Mouse (Mus musculus) regulatory T cell (primary cell): ENCODE results near the gene Acsbg1.
"Not testable (repeated sequence)": the region's sequence is repeated elsewhere in the genome, so short reads cannot be mapped to it uniquely, and the experiment has no call there.

Experiments used
- in situ Hi-C: fragments of 300-600 bp; cut with MboI, MseI; formaldehyde crosslinking; loops from one replicate; pipeline ENCODE4 v1.15.1; 2025; ENCODE audit warnings: high pct_unique_total_duplicates

Gene Acsbg1

DNA sequence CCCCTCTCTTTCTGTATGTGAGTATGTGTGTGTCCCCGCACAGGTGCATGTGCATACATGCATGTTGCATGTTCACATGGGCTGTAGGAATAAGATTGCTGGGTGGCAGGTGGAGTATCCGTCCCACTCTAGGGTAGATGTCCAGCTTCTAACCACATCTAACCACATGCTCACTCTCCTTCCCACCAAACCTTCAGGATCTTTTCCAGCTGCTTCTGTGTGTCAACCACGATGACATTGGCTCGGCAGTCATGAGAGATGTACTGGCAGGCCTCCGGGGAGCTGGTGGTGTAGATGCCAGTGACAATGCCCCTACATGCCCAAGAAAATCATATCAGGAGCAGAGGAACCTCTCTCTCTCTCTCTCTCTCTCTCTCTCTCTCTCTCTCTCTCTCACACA lies 34.4 kb downstream of the Acsbg1 start:
- in situ Hi-C loops = loop anchor here (10.0 kb wide), 1 partner anchor 638 kb away; no protein-coding TSS in a partner anchor

DNA sequence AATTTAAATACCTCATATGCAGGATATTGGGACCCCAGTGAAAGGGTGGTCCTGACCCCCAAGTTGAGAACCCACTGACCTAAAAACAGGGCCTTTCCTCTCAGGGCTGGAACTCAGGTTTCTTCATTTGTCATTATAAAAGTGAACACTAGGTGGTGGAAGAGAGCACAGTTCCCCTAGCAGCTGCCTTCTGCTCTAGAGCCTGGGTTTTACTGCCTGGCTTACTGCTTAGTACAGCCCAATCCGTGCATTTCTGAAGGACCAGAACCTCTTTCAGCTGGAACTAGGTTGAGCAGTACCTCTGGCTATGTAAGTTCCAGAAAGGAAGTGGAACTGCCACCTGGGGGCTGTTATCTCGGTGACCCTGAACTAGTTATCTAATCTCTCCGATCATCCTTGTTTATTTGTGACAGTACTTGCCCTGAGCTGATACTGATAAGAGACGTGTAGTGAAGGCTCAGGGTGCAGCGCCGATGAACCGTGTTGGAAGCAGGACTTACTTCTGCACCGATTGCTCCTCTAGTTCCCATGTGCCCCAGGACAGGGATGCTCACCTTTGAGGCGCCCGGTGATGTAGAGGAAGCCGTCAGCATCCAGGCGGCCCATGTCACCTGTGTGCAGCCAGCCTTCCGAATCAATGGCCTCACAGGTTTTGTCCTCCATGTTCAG lies 47.4 kb downstream of the Acsbg1 start:
- in situ Hi-C loops = no loop called here

DNA sequence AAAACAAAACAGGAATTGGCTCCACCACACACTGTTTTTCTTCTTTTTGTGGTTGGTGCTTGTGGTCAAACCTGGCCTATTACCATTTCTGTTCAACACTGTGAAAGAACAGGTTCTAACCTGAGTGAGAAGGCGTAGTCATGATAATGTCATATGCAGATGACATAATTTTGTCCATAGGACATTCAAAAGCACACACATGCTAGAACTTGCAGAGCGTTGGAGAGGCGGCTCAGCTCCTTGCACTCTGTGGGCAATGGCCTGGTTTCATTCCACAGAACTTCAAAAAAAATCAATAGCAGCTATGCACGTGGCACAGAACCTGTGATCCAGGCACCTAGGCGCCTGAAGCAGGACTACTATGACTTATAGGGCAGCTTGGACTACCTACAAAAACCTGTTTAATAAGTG lies 48.9 kb downstream of the Acsbg1 start:
- in situ Hi-C loops = no loop called here

DNA sequence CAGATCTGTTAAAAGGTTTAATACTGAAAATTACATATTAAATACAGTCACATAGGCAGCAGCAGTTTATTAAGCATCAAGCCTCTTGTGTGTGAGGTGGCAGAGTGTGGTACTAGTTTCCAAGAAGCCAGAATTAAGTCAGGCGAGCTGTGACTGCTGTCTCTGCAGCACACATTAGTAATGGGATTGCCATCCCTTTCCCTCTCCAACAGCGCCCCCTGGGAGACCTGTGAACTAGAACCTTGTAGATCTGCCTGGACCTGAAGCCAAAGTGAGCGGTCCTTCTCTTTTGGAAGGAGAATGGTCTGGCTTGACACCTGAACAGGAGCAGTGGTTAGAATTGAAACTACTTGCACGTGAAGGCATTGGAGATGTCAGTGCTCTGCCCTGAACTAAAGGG lies 56.8 kb downstream of the Acsbg1 start:
- in situ Hi-C loops = no loop called here

DNA sequence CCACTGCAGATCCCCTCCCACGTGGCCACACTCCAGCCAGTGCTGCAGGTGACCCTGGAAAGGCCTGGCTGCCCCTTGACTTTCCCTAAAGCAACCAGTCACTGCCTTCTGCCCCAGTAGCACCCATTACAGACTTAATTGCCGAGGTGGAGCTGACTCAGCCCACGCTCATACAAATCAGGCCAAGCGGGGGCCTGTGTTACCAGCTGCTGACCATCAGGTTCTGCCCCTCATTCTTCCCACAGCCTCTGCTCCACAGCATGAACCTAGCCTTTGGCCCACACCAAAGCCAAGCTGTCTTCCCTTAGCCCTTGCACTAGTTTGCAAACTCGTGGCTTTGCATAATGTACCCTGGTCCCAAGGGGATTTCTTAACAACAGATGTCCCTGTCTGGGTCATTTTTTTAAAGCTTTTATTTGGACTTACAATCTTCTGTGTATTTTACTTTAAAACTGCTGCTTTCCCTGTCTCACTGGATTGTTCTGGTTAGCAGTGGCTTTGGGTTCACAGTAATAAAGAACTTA lies 57.5 kb downstream of the Acsbg1 start:
- in situ Hi-C loops = no loop called here

DNA sequence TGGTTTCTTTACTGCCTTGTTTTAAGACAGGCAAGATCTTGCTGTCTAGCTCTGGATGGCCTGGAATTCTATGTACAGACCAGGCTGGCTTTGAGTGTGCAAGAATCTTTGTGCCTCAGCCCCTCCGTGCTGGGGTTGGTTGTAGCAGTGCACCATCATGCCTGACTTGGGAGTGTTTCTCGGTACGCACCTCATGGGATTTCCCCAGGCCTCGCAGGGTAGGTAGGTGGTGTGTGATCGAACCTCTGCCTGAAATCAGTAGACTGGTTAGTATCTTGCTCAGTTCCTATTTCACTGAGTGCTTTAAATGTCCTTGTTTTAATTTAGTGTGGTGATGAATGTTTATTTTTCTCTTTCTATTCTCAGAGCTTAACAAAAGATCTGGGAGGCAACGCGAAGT lies 58.8 kb downstream of the Acsbg1 start:
- in situ Hi-C loops = no loop called here

DNA sequence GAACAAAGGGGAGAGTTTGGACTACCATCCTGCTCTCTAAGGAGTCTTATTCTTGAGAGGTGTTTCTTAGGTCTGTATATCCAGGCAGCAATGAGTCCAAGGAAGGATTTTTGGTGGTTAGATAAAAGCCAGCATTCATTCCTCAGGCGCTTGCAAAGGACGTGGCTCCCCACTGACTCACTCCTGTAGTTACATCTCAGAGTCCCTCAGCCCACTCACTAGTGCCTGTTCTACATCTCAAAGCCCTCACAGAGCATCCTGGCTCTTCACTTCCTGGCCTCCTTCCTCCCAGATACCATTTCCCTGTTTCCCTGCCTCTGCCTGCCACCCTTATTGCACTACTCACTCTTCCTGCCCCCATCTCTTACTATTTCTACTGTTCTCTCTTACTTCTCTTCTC lies 59.3 kb downstream of the Acsbg1 start:
- in situ Hi-C loops = no loop called here

DNA sequence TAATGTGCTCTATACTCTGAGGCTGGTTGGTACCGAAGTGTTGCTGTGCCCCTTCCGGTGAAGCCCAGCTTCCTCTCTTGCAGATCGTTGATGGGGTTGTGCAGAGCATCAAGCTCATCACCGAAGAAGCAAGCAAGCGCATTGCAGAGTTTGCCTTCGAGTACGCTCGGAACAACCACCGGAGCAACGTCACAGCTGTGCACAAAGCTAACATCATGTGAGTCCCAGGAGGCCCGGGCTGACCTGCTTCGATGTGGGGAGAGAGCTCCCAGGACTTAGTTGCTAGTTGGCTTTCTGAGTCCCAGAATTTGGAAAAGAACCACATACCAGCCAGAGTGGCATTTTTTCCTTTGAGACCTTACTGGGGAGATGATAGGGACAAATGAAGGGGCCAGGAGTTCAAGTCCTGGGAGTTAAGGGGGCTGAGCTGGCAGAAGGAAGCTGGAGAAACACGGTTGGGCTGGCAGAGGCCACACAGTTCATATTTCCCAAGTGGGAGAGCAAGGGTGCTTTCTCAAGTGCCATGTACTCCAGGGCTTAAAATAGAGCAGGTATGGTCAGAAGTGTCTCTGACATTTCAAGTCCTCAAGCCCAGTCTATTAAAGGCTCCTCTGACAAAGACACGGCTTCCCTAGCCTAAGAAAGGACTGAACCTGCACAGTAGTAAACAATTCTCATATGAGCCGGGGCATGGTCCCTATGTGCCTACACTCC lies 64.8 kb downstream of the Acsbg1 start:
- in situ Hi-C loops = no loop called here

DNA sequence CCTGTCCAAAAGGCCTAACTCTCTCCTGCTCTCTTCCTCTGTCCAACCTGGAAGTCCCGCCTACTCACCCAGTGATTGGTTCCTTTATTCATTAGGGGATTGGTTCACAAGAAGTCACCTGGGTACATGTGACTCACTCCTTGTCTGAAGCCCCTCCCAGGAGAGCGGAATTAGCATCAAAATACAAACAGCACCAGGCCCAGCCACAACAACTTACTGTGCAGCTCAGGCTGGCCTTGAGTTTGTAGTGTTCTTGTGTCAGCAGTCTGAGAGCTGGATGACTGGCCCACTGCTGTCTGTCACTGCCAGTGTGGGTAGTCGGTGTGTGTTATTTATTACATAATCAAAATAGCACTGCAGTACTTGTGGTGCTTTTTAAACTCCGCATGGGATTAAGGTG lies 68.0 kb downstream of the Acsbg1 start:
- in situ Hi-C loops = not testable (repeated sequence)

DNA sequence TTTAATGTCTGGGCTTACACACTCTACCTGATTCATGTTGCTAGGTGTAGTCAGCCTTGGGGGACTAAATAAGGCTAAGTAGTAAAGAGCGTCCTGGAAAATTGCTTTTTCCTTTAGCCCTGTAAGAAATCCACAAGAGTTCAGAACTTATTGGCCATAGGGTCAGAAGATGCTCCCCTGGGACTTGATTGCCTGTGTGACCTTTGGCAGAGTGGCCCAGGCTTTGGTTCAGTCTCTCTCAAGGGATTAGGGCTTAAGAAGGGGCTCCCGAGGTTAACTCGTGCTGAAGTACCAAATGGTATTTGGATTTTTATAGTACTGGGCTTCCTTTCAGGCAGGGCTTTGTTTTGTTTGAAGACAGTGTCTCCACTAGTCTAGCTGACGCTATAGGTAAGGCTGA lies 73.8 kb downstream of the Acsbg1 start:
- in situ Hi-C loops = no loop called here

DNA sequence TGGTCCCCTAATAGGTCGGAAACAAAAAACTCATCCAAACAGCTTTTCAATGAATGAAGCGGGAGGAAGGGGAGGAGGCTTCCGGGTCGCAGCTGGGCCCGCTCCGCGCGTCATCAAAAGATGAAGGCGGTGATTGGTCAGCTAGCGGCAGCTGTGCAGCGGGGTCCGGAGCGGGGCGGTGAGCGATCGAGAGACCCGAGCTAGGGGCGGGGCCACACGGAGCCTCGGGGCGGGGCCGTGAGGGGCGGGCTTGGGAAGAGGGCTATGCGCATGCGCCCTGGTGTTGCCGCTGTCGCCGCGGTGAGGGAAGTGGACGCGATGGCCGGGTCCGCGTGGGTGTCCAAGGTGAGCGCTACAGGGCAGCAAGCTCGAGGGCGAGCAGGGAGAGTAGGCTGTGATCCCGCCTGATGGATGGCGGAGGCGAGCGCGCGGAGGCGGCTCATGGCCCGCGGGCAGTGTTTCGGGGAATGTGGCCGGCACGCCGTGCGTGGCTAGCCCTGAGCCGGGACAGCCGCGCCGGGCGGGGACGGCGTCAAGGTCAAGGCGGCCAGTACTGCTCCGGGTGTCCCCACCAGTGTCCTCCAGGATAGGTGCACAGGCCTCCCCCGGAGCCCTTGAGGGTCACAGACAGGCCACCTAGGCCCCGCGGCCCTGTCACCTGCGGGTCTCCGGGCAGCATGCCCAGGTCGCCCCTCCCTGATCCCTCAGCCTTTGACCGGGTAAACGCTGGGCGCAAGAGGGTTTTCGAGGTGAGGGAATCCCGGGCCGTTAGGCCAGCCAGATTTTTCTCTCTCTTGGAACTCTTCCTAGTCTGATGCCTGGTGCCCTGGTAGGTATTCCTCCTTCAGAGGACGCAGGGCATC lies 75.2 kb downstream of the Acsbg1 start, which contains the start of gene Idh3a:
TSS of gene Idh3a (plus strand) at position 136 of the 863 bp plus-strand sequence.
- in situ Hi-C loops = no loop called here

DNA sequence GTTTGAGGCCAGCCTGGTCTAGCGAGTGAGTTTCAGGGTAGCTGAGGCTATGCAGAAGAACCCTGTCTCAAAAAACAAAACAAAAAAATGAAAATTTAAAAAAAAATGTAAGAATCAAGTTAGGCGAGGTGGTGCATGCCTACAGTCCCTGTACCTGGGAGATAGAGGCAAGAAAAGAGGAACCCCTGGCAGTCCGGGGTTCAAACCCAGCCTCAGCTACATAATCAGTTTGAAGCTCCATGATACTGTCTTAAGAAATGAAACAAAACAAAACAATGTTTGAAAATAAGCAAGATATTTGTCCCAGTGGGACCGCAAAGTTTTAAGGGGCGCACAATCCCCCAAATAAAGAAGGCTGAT lies 75.9 kb downstream of the Acsbg1 start:
- in situ Hi-C loops = no loop called here

DNA sequence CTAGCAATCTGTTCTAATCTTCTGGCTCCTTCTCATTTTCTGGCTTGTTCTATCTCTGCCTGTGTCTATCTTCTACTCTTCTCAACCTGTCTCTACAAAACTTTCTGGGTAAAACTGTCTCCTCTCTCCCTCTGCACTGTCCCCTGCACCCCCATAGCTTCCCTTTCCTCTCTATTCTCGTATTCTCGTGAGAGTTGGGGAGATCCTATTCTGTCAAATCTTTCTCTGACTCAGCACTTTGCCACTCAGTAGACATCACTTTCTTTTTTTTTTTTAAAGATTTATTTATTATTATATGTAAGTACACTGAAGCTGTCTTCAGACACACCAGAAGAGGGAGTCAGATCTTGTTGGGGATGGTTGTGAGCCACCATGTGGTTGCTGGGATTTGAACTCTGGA lies 77.5 kb downstream of the Acsbg1 start:
- in situ Hi-C loops = not testable (repeated sequence)

DNA sequence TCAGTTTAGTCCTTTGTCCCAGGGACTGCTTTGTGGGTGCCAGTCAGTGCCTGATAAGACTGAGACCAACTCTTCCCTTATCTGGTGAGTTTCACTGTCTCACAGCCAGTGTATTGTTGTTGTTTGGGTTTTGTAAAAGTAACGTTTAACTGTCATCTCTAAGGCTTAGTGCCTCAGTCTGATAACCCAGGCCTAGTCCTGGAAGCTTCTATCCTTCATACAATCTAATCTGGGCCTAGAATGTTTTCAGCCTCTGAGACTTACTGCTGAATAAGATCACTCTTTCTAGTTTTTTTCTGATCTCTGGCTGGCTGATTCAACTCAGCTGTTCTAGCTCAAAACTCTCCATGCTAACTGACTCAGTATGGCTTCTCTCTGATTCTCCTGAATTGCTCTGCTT lies 78.0 kb downstream of the Acsbg1 start:
- in situ Hi-C loops = no loop called here

DNA sequence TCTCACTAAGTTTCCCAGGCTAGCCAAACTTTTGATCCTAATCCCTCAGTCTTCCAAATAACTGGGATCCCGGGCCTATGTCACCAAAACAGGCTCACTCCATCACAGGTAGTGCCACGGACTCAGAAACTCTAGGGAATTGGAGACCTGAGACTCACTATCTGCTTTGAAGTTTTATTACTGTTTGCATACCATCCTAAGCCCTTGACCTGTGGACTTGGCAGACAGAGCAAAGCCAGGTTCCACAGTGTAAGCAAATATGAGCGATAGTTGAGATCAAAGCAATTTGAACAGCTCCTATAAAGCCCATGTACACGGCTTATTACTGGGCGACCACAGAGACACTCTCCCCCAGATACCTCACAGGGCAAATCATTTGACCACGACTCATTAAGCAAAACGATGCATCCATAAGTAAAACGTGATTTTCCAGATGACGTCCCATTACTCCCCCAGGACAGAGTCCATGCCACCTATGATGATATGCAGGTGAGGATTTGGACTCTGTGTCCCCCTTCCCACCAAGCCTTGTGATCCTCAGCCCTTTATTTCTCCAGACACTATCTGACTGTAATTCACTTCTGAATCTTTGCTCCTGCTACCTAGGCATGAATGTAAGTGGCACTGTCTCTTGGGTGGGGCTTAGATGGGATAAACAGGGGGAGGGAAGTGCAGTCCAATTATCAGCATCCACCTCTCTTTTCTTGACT lies 90.4 kb downstream of the Acsbg1 start:
- in situ Hi-C loops = no loop called here

DNA sequence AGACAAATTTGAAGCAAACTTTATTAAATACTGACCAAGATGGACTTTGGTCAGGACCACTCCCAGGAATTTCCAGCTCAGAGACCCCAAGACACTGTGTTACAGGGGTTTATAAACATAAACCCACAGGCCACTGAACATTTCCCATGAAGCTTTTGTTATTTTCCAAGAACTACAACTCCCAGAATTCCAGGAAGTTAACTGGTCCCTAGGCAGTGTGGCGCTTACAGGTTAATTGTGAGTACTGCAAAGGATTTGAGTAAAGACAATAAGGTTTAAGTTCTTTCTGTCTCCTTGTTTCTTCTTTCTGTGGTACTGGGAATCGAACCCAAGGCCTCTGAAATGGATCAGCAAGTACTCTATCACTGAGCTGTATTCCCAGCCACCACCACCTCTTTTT lies 92.9 kb downstream of the Acsbg1 start:
- in situ Hi-C loops = no loop called here

DNA sequence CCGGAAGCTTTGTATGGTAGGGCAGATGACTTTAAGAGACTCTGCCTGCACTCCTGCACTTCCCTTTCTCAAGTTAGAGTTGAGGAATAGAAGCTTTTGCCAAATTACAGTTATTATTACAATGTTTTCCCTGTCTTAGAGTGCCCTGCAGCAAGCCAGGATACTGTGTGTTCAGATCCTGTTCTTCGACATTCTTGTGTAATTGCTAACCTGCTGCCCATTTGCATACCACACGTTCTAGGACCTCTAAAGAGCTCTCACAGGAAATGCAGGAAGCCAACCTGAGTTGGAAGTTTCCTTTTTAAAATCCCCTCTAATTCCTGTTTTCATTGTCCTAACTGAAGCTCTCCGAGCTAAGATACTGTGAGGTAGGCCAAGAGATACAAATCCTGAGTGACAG lies 94.7 kb downstream of the Acsbg1 start:
- in situ Hi-C loops = no loop called here

DNA sequence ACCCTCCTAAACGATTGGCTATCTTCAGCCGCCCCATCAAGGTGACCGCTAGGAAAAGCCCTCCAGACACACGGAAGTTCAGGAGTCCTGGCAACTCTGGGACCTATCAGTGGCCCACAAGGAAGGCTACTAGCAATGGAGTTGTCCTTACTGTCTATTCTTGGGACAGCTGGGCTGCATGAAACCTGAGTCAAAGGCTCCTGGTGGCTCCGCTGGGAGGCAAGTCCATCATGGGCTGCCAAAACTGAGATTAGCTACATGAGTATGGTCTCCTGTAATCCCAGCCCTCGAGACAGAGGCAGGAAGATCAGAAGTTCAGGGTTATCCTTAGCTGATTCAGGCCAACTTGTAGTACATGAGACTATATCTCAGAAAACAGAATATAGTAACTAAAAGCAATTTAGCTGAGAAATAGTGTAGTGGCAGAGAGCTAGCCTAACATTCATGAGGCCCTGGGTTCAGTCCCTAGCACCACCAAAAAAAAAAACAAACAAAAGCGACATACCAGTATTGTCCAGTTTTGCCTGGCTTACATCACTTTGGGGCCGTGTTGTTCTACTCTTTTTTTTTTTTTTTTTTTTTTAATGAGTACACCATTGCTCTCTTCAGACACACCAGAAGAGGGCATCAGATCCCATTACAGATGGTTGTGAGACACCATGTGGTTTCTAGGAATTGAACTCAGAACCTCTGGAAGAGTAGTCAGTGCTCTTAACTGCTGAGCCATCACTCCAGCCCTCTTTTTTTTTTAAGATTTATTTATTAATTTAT lies 100.7 kb downstream of the Acsbg1 start:
- in situ Hi-C loops = no loop called here

DNA sequence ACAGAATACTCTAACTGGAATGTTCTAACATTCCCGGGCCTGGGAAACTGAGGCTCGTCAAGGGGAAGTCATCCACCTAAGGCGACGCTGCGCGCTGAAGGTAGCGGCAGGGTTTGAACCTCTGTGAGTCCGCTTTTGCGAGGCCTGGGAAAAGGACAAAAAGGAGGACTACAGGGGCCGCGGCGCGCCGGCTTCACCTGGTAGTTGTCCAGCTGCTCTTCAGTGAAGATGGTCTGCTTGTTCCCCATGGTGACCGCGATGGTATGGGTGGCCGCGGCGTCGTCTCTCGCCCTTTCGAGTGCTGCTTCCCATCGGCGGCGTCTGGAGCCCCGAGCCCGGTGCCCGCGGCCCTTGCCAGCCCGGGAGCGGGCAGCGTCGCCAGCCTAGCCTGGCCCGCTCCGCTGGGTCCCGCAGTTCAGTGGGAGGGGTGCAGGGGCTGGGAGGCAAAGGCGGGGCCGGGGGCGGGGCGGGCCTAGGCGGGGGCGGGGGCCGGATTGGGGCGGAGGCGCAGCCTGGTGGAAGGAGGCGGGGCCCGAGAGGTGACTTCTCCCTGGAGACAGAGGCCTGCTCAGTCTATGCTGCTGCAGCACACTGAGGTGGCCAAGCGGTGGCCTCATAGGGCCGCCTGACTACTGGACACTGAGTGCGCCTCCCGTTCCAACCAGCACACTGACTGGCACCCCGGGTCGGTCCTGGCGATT lies 101.7 kb downstream of the Acsbg1 start, which contains the start of gene Cib2:
TSS of gene Cib2 (minus strand) at position 448 of the 701 bp plus-strand sequence.
- in situ Hi-C loops = no loop called here

DNA sequence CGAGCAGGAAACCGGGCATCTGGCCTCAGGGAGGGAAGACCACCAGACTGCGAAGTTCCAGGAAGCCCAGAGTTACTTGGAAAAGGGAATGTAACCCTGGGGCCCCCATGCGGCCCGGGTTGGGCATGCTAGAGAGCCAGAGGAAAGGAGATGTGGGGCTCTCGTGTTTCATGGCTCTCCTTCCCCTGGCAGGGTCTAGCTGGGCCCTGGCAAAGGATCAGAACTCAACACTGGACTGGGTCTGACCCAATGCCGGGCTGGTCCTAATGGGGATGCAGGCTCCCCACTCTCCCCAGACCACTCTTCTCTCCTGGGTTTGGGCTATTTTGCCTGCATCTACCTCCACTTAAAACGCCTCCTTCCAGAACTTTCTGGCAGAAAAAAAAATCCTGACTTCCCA lies 102.9 kb downstream of the Acsbg1 start:
- in situ Hi-C loops = no loop called here
